Mouse (Mus musculus): ENCODE measurements at regions not wholly inside any gene's neighbourhood (a gene's known extent, or its start where the extent isn't known, plus 50 kb on each side); places are given as distances from the start of the nearest gene placed in this dataset.

DNA sequence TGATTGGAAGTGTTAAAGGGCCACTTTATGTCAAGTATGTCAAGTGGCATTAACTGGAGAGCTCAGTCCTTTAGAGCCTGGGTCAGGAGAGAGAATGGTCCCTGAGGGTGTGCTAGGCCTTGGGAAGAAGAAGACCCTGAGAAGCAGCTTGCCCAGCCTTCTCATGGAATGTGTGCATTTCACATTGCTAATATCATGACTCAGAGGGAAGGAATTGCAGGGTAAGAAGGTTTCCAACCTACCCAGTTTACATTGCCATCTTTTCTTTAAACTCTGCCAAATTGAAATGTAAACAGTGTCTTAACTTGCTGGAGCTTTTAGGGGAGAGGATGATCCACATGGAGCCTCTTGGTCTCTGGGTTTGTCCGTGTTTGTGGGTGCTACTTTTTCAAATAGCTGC, 117.9 kb upstream of the Sesn3 start:
- Histone ChIP-seq H3K27me3 (ENCODE audit: control insufficient read depth, insufficient read depth, low read length) (no peaks in the 10 kb centered on the region), H3K27ac (ENCODE audit: low read depth) (no peak overlapping the region), H3K4me2 (ENCODE audit: low read depth, low read length) (no peak overlapping the region), H3K9ac (replicated peaks; ENCODE audit: low read depth, low read length) (no peak overlapping the region), H3K36me3 (replicated peaks; ENCODE audit: control insufficient read depth, insufficient read depth, low read length) (no peaks in the 10 kb centered on the region), H3K4me1 (ENCODE audit: control insufficient read depth, insufficient read depth) (no peaks in the 10 kb centered on the region), H3K9me3 (replicated peaks; ENCODE audit: control insufficient read depth, low read length) (no peaks in the 10 kb centered on the region), H3K4me3 (ENCODE audit: low read depth, low read length) (no peak overlapping the region)
- ATAC-seq (ENCODE audit: insufficient read depth, low read depth) (no peak), DNase-seq (ENCODE audit: low spot score) (no peak)
- TF ChIP-seq CTCF (IDR thresholded peaks at IDR 0.05; ENCODE audit: low read depth) (no peak), EP300 (IDR thresholded peaks at IDR 0.05; ENCODE audit: low read depth) (no peak)
- 77% methylated on average over 1 of the region's 1 CpGs for WGBS

- 0 out of 2 replicates have a peak, but pooled peaks have one; percentile 11 for ATAC-seq (ENCODE audit: insufficient read depth, low read depth)
- TF ChIP-seq CTCF (IDR thresholded peaks at IDR 0.05; ENCODE audit: low read depth) (no peak), EP300 (IDR thresholded peaks at IDR 0.05; ENCODE audit: low read depth) (no peak)
- Histone ChIP-seq H3K4me1 (ENCODE audit: control insufficient read depth, insufficient read depth) (no peaks in the 10 kb centered on the region), H3K4me3 (ENCODE audit: low read depth, low read length) (no peak overlapping the region), H3K9ac (replicated peaks; ENCODE audit: low read depth, low read length) (no peak overlapping the region), H3K36me3 (replicated peaks; ENCODE audit: control insufficient read depth, insufficient read depth, low read length) (no peaks in the 10 kb centered on the region), H3K9me3 (replicated peaks; ENCODE audit: control insufficient read depth, low read length) (peaks cover 1% of the 10 kb centered on the region; the same call in 1 of the 2 replicates), H3K27me3 (ENCODE audit: control insufficient read depth, insufficient read depth, low read length) (no peaks in the 10 kb centered on the region), H3K4me2 (ENCODE audit: low read depth, low read length) (no peak overlapping the region), H3K27ac (ENCODE audit: low read depth) (no peak overlapping the region)
- DNase-seq (ENCODE audit: low spot score) = no peak
- 42% methylated on average over 9 of the region's 9 CpGs for WGBS
Measured at GRCm38 (mm10) chr9:14158096-14158837, 116.6 kb upstream of the Sesn3 start.

DNA sequence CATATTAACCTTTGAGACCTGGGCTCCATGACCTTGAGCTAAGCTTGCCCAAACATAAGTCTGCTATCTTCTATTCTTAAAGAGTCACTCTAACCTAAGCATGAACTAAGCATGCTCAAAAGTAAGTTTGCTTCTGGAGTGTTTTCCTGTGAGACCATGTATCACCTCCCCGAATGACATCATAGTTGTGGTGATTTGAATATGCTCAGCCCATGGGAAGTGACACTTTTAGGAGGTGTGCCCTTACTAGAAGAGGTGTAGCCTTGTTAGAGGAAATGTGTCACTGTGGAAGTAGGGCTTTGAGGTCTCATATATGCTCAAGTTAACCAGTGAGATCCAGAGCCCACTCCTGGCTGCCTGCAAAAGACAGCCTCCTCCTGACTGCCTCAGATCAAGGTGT, 114.7 kb upstream of the Sesn3 start:
- H3K4me1 ChIP-seq (ENCODE audit: control insufficient read depth, insufficient read depth) = no peaks in the 10 kb centered on the region
- no peaks in the 10 kb centered on the region for H3K36me3 ChIP-seq (replicated peaks; ENCODE audit: control insufficient read depth, insufficient read depth, low read length)
- H3K27ac ChIP-seq (ENCODE audit: low read depth) = no peak overlapping the region
- no peak overlapping the region for H3K9ac ChIP-seq (replicated peaks; ENCODE audit: low read depth, low read length)
- H3K9me3 ChIP-seq (replicated peaks; ENCODE audit: control insufficient read depth, low read length) = peaks cover 5% of the 10 kb centered on the region; the same call in 1 of the 2 replicates
- WGBS = 97% methylated on average over 1 of the region's 1 CpGs
- no peak for TF ChIP-seq CTCF (IDR thresholded peaks at IDR 0.05; ENCODE audit: low read depth)
- no peak overlapping the region for H3K4me2 ChIP-seq (ENCODE audit: low read depth, low read length)
- no peak overlapping the region for H3K4me3 ChIP-seq (ENCODE audit: low read depth, low read length)
- H3K27me3 ChIP-seq (ENCODE audit: control insufficient read depth, insufficient read depth, low read length) = no peaks in the 10 kb centered on the region
- DNase-seq (ENCODE audit: low spot score) = no peak
- no peak for ATAC-seq (ENCODE audit: insufficient read depth, low read depth)

DNA sequence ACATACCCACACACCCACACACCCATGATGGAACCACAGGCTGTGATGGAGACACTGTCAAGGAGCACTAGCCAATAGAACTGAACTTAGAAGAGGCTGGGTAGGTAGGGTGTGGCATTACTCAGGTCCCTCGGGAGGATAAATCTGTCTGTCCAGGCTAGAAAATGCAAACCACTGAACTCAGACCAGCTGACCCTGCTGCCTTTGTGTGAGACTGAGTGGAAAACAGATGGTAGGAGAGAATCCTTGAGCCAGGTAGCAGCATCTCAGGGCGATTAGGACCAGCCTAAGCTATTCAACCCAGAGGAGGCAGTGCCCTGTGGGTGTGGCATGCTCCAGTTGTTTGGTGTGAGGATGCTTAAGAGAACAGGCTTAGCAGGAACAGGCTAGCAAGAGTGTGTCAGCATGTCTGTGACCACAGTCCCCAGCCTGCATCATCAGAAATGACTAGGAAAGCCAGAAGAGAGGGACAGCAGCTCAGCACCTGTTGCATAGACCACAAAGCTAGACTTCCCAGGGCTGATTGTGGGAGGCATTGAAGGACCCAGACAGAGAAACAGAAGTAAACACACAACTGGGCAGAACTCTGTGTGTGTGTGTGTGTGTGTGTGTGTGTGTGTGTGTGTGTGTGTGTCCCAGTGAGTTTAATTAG, 103.2 kb upstream of the Sesn3 start:
- no peaks in the 10 kb centered on the region for H3K27me3 ChIP-seq (ENCODE audit: control insufficient read depth, insufficient read depth, low read length)

DNA sequence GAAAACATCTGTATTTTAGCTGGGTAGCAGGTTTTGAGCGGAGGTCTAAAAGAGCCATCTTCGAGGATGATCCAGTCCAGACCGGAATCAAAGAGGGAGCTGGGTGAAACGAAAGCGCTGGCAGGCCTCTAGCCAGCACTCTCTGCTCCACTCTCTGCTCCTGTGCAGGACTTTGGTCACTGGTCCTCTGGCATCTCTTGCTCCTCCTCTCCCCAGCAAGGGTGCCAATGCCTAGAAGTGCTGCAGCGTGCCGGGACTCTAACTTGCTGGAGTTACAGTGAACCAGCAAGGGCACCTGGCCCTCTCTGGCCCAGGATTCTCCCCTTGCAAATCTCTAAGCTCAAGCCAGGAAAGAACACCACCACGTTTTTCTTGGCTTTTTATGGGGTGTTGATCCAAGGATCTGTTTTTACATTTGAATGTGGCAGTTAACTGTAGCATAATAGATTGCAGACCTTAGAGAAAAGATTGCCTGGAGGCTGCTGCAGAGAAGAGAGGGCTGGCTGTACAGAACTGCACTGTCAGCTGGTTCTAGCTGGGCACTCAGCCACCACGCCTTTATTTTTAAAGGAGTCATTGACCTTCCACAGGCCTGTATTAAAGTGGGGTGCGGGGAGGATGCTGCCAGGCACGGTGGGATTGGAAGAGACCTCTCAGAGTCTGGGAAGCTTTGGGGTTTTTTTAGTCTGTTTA, 101.1 kb upstream of the Sesn3 start:
- H3K4me1 ChIP-seq (ENCODE audit: control insufficient read depth, insufficient read depth) = peaks cover 23% of the 10 kb centered on the region
- H3K27me3 ChIP-seq (ENCODE audit: control insufficient read depth, insufficient read depth, low read length) = no peaks in the 10 kb centered on the region
- ATAC-seq (ENCODE audit: insufficient read depth, low read depth) (peak; percentile 91), DNase-seq (ENCODE audit: low spot score) (peak; percentile 68)
- H3K4me3 ChIP-seq (ENCODE audit: low read depth, low read length) = no peak overlapping the region
- H3K9me3 ChIP-seq (replicated peaks; ENCODE audit: control insufficient read depth, low read length) = no peaks in the 10 kb centered on the region
- WGBS = 20% methylated on average over 11 of the region's 11 CpGs
- no peaks in the 10 kb centered on the region for H3K36me3 ChIP-seq (replicated peaks; ENCODE audit: control insufficient read depth, insufficient read depth, low read length)
- TF ChIP-seq EP300 (IDR thresholded peaks at IDR 0.05; ENCODE audit: low read depth) (no peak), CTCF (IDR thresholded peaks at IDR 0.05; ENCODE audit: low read depth) (no peak)
- H3K27ac ChIP-seq (ENCODE audit: low read depth) = peak overlapping the region; percentile 68
- H3K4me2 ChIP-seq (ENCODE audit: low read depth, low read length) = peak overlapping the region; percentile 26; the same call in 1 of the 2 replicates
- no peak overlapping the region for H3K9ac ChIP-seq (replicated peaks; ENCODE audit: low read depth, low read length)

More for the DNA sequence above, 103.2 kb upstream of the Sesn3 start:
- 57% methylated on average over 2 of the region's 2 CpGs for WGBS
- H3K27ac ChIP-seq (ENCODE audit: low read depth) = no peak overlapping the region
- no peaks in the 10 kb centered on the region for H3K36me3 ChIP-seq (replicated peaks; ENCODE audit: control insufficient read depth, insufficient read depth, low read length)
- DNase-seq (ENCODE audit: low spot score) = no peak
- no peaks in the 10 kb centered on the region for H3K9me3 ChIP-seq (replicated peaks; ENCODE audit: control insufficient read depth, low read length)
- H3K4me3 ChIP-seq (ENCODE audit: low read depth, low read length) = no peak overlapping the region
- no peak overlapping the region for H3K4me2 ChIP-seq (ENCODE audit: low read depth, low read length)
- peaks cover 23% of the 10 kb centered on the region for H3K4me1 ChIP-seq (ENCODE audit: control insufficient read depth, insufficient read depth)
- H3K9ac ChIP-seq (replicated peaks; ENCODE audit: low read depth, low read length) = no peak overlapping the region
- TF ChIP-seq EP300 (IDR thresholded peaks at IDR 0.05; ENCODE audit: low read depth) (no peak), CTCF (IDR thresholded peaks at IDR 0.05; ENCODE audit: low read depth) (no peak)
- no peak for ATAC-seq (ENCODE audit: insufficient read depth, low read depth)
